Mouse (Mus musculus): ENCODE results near the gene Ppfibp2.

DNA sequence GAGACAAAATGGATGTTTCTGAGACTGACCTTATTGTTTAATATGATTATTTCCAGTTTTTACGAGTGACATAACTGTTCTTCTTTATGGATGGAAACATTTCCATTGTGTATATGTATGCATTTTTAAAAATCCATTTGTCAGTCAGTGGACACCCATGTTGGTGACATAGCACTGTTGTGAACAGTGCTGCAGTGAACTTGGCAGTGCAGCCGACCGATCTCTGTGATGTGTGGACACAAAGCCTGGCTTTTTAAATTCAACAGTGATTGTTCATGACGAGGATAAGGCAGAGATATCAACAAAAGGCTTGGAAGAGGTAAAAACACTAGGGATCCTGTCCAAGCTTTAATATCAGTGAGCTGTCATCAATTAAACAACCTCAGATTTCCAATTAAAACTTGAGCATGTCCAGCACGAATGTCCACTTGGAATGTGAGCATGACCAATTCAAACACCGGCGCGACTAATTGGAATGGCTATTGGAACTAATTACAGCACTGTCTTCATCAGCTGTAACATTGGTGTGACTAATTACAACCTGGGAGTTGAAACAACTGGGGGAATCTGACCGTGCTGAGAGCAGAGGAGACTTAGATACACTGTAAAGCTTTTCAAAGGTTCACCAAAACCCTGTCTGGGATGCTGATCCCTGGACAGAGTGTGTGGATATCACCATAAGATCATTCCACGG lies 99.4 kb downstream of the Ppfibp2 start:
- no peak for TF ChIP-seq CTCF (IDR thresholded peaks at IDR 0.05; ENCODE audit: low read depth, low read length)
- TF ChIP-seq POLR2A (IDR thresholded peaks at IDR 0.05; ENCODE audit: extremely low read depth, insufficient read depth, low read length), result no peak
